Mouse (Mus musculus): ENCODE measurements around the gene Eid1. TPM values are rescaled to one million over a fixed set of nuclear protein-coding genes. Genes with fewer than 3 reads are reported as not detected.

Gene Eid1
- polyA plus RNA-seq (2015; fragmentation: Nextera tagmentation; extraction: Ambion mirVana), result 193 and 236 TPM in 2 replicates

GRCm38 (mm10) chr2:125672957-125673631, at the start of gene Eid1:
Gene Eid1, plus strand, starts transcription at chr2:125673095.

GRCm38 (mm10) chr2:125624837-125625351, 48.0 kb upstream of the Eid1 start, which contains the start of gene Cep152:
Gene Cep152, minus strand, starts transcription at chr2:125625113.

GRCm38 (mm10) chr2:125724086-125724430, 51.2 kb downstream of the Eid1 start, which contains the start of gene Shc4:
Gene Shc4, minus strand, starts transcription at chr2:125724148.

Other genes starting within 250 kb of the Eid1 start
- gene Gm9913, start 168.0 kb upstream of the Eid1 start, polyA plus RNA-seq (2015; fragmentation: Nextera tagmentation; extraction: Ambion mirVana), result 0.11 and 0.50 TPM in 2 replicates
- gene Fbn1, start 165.1 kb upstream of the Eid1 start, polyA plus RNA-seq (2015; fragmentation: Nextera tagmentation; extraction: Ambion mirVana), result 17.9 and 21.3 TPM in 2 replicates
- 1.4 and 1.6 TPM in 2 replicates for gene Cep152, start 48.0 kb upstream of the Eid1 start, polyA plus RNA-seq (2015; fragmentation: Nextera tagmentation; extraction: Ambion mirVana)
- gene Shc4, start 51.1 kb downstream of the Eid1 start, polyA plus RNA-seq (2015; fragmentation: Nextera tagmentation; extraction: Ambion mirVana), result 1.7 and 2.8 TPM in 2 replicates
- gene Secisbp2l, start 109.8 kb downstream of the Eid1 start, polyA plus RNA-seq (2015; fragmentation: Nextera tagmentation; extraction: Ambion mirVana), result 13.4 and 15.5 TPM in 2 replicates
- 35.6 and 59.7 TPM in 2 replicates for gene Galk2, start 186.0 kb downstream of the Eid1 start, polyA plus RNA-seq (2015; fragmentation: Nextera tagmentation; extraction: Ambion mirVana)
- gene Cops2, start 186.0 kb downstream of the Eid1 start, polyA plus RNA-seq (2015; fragmentation: Nextera tagmentation; extraction: Ambion mirVana), result 101 and 129 TPM in 2 replicates